ENCODE assay signal across 12 mouse cellular contexts in the genomic region with DNA sequence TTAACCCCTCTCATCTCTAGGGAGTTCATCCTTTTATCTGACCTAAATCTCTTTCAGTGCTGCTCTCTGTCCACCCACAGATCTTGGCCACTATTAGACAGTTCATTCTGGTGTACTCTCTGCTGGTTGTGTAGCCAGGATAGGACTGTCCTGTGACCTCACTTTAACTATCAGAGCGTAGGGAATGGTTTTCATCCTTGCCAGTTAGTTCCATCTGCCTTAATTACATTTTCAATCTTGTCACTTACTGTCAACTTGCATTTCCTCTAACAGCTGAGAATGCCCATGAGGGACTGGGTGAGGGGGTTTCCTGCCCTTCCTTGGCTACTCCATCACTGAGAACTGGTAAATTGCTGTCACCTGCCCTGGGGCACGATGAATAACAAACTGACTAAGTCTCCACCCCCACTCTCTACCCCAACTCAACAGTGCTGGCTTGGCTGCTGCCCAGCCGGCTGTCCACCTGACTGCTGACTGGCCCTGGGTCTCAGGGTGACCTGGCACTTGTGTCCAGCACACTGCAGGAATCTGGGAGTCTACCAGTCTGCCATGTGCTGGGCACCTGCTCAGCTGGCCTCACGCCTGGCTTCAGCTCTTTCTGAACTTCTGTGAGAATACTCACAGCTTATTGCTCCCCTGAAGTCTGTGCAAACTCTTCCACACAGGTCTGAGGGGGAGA. TPM values are rescaled to one million over a fixed set of nuclear protein-coding genes. Genes with fewer than 3 reads are reported as not detected.
DNase-seq lines count a peak whose midpoint lies in the region; ATAC-seq and TF ChIP-seq lines count a peak whose summit lies in the region.
"Had no signal": no experiment of that assay in that cellular context is flagged by ENCODE, and none has a peak within 500 bp of the region (broad histone marks: within the 10 kb centered on the region; RNA-seq: fewer than 3 reads in every experiment).

No protein-coding gene starts in this region.

- H3K9me3 ChIP-seq in hindbrain, embryonic 15.5 days, result no peaks in the 10 kb centered on the region
- no peaks in the 10 kb centered on the region for H3K9me3 ChIP-seq in hindbrain, embryonic 10.5 days
- no peaks in the 10 kb centered on the region for H3K9me3 ChIP-seq in heart, embryonic 15.5 days (replicated peaks)
- H3K9me3 ChIP-seq in limb, embryonic 10.5 days (replicated peaks), result no peaks in the 10 kb centered on the region
- no peaks in the 10 kb centered on the region for H3K9me3 ChIP-seq in forebrain, embryonic 11.5 days (ENCODE audit: control insufficient read depth, low read length)
- H3K9me3 ChIP-seq: heart, embryonic 13.5 days; lung, embryonic 15.5 days had no signal

- no peak overlapping the region for H3K4me3 ChIP-seq in hindbrain, embryonic 15.5 days
- H3K4me3 ChIP-seq in hindbrain, embryonic 10.5 days, result no peak overlapping the region
- H3K4me3 ChIP-seq in heart, embryonic 15.5 days, result no peak overlapping the region
- H3K4me3 ChIP-seq in limb, embryonic 10.5 days, result no peak overlapping the region
- H3K4me3 ChIP-seq in forebrain, embryonic 11.5 days (ENCODE audit: low read depth, low read length), result no peak overlapping the region
- H3K4me3 ChIP-seq: heart, embryonic 13.5 days; lung, embryonic 15.5 days had no signal

- H3K27me3 ChIP-seq in hindbrain, embryonic 15.5 days, result no peaks in the 10 kb centered on the region
- H3K27me3 ChIP-seq in hindbrain, embryonic 10.5 days (ENCODE audit: insufficient read depth, poor library complexity, severe bottlenecking), result no peaks in the 10 kb centered on the region; the same call in 1 of the 2 replicates
- no peaks in the 10 kb centered on the region for H3K27me3 ChIP-seq in heart, embryonic 15.5 days
- no peaks in the 10 kb centered on the region for H3K27me3 ChIP-seq in limb, embryonic 10.5 days (ENCODE audit: low read depth, poor library complexity, severe bottlenecking)
- no peaks in the 10 kb centered on the region for H3K27me3 ChIP-seq in forebrain, embryonic 11.5 days (ENCODE audit: control insufficient read depth, insufficient read depth, low read length)
- H3K27me3 ChIP-seq: lung, embryonic 15.5 days had no signal

- no peak for TF ChIP-seq CTCF in brain, embryonic 14.5 days (IDR thresholded peaks at IDR 0.05; ENCODE audit: borderline replicate concordance, extremely low read depth, insufficient read depth, insufficient read length)

- no peaks in the 10 kb centered on the region for H3K36me3 ChIP-seq in hindbrain, embryonic 15.5 days
- no peaks in the 10 kb centered on the region for H3K36me3 ChIP-seq in hindbrain, embryonic 10.5 days
- no peaks in the 10 kb centered on the region for H3K36me3 ChIP-seq in heart, embryonic 15.5 days
- H3K36me3 ChIP-seq in limb, embryonic 10.5 days, result no peaks in the 10 kb centered on the region
- H3K36me3 ChIP-seq in forebrain, embryonic 11.5 days (ENCODE audit: control insufficient read depth, insufficient read depth, low read length), result no peaks in the 10 kb centered on the region
- H3K36me3 ChIP-seq: heart, embryonic 13.5 days; lung, embryonic 15.5 days had no signal

- no peak overlapping the region for H3K4me2 ChIP-seq in hindbrain, embryonic 15.5 days
- H3K4me2 ChIP-seq in heart, embryonic 15.5 days, result no peak overlapping the region
- no peak overlapping the region for H3K4me2 ChIP-seq in forebrain, embryonic 11.5 days (ENCODE audit: low read depth, low read length, severe bottlenecking)
- H3K4me2 ChIP-seq: heart, embryonic 13.5 days; lung, embryonic 15.5 days had no signal

- 0 out of 2 replicates have a peak, but pooled peaks cover 4% of the 10 kb centered on the region for H3K4me1 ChIP-seq in hindbrain, embryonic 15.5 days (replicated peaks)
- 0 out of 2 replicates have a peak, but pooled peaks cover 3% of the 10 kb centered on the region for H3K4me1 ChIP-seq in hindbrain, embryonic 10.5 days (replicated peaks)
- H3K4me1 ChIP-seq in heart, embryonic 15.5 days (replicated peaks), result peaks cover 15% of the 10 kb centered on the region
- H3K4me1 ChIP-seq in limb, embryonic 10.5 days, result no peaks in the 10 kb centered on the region
- no peaks in the 10 kb centered on the region for H3K4me1 ChIP-seq in forebrain, embryonic 11.5 days (replicated peaks; ENCODE audit: control insufficient read depth, insufficient read depth, low read length)
- H3K4me1 ChIP-seq: lung, embryonic 15.5 days had no signal

- no peak for TF ChIP-seq POLR2A in brain, embryonic 14.5 days (IDR thresholded peaks at IDR 0.05; ENCODE audit: borderline replicate concordance, extremely low read depth, insufficient read depth, insufficient read length, poor library complexity, severe bottlenecking)

- 45% methylated on average over 4 of the region's 4 CpGs for WGBS in hindbrain, embryonic 15.5 days
- WGBS in hindbrain, embryonic 10.5 days, result 71% methylated on average over 4 of the region's 4 CpGs
- WGBS in heart, embryonic 15.5 days, result 57% methylated on average over 4 of the region's 4 CpGs
- 69% methylated on average over 4 of the region's 4 CpGs for WGBS in limb, embryonic 10.5 days
- WGBS in forebrain, embryonic 11.5 days, result 77% methylated on average over 4 of the region's 4 CpGs

- ATAC-seq in hindbrain, embryonic 15.5 days (ENCODE audit: low FRiP score, low read depth), result peak; percentile 68
- peak; percentile 56; the same call in 1 of the 2 replicates for ATAC-seq in heart, embryonic 15.5 days (replicated peaks; ENCODE audit: insufficient number of reproducible peaks, insufficient read depth, low FRiP score, low read depth)
- no peak for ATAC-seq in forebrain, embryonic 11.5 days (replicated peaks; ENCODE audit: low FRiP score)

- H3K27ac ChIP-seq in hindbrain, embryonic 15.5 days (replicated peaks), result no peak overlapping the region
- H3K27ac ChIP-seq in hindbrain, embryonic 10.5 days, result no peak overlapping the region
- no peak overlapping the region for H3K27ac ChIP-seq in heart, embryonic 15.5 days
- H3K27ac ChIP-seq in limb, embryonic 10.5 days, result no peak overlapping the region
- no peak overlapping the region for H3K27ac ChIP-seq in forebrain, embryonic 11.5 days (ENCODE audit: low read depth, low read length)
- H3K27ac ChIP-seq: heart, embryonic 13.5 days; lung, embryonic 15.5 days had no signal

- no peak for DNase-seq in hindbrain, embryonic 10.5 days (ENCODE audit: low spot score)
- DNase-seq in 3134 (ENCODE audit: extremely low read depth, insufficient read length, low spot score), result peak; percentile 41
- peak; percentile 38 for DNase-seq in brain, embryonic 14.5 days (ENCODE audit: low read depth)
- DNase-seq in limb, embryonic 10.5 days (ENCODE audit: low spot score), result no peak
- DNase-seq in forebrain, embryonic 11.5 days (ENCODE audit: low spot score), result no peak
- no peak for DNase-seq in neural tube, embryonic 10.5 days (ENCODE audit: extremely low spot score, low spot score)

- H3K9ac ChIP-seq in hindbrain, embryonic 15.5 days, result no peak overlapping the region
- H3K9ac ChIP-seq in heart, embryonic 15.5 days, result no peak overlapping the region
- H3K9ac ChIP-seq in forebrain, embryonic 11.5 days (ENCODE audit: low read length), result no peak overlapping the region
- H3K9ac ChIP-seq: heart, embryonic 13.5 days; lung, embryonic 15.5 days had no signal

RNA-seq across cellular contexts. Expression of a gene that starts 39.9 kb away (rescaled TPM):
- polyA plus RNA-seq in hindbrain, embryonic 15.5 days (2015; fragmentation: Nextera tagmentation; extraction: Ambion mirVana), result not detected in 2 replicates
- polyA plus RNA-seq in hindbrain, embryonic 10.5 days (2016; fragmentation: Nextera tagmentation; extraction: Ambion mirVana), result not detected in 2 replicates
- not detected in 2 replicates for polyA plus RNA-seq in brain, embryonic 14.5 days (2012; rRNA removed)
- polyA plus RNA-seq in heart, embryonic 15.5 days (2015; fragmentation: Nextera tagmentation; extraction: Ambion mirVana), result not detected in 2 replicates
- polyA plus RNA-seq in limb, embryonic 10.5 days (2016; fragmentation: Nextera tagmentation; extraction: Ambion mirVana), result not detected in 2 replicates
- polyA plus RNA-seq in forebrain, embryonic 11.5 days (2014; fragmentation: Nextera tagmentation; extraction: Ambion mirVana), result not detected in 2 replicates
- polyA plus RNA-seq: heart, embryonic 13.5 days; lung, embryonic 15.5 days; spleen, adult 2 months; urinary bladder, adult 2 months had no signal

Comparison
In these comparisons a context has a peak if more than half of its experiments do, and no peak if none do; other contexts are left out.
1. DNase-seq: peak in 3134 (single experiment) and brain, embryonic 14.5 days (single experiment); none in hindbrain, embryonic 10.5 days (single experiment), limb, embryonic 10.5 days (single experiment), forebrain, embryonic 11.5 days (single experiment) and neural tube, embryonic 10.5 days (single experiment).